Mouse (Mus musculus) testis, postnatal 10 days (tissue): Measurements from ENCODE around the gene Wsb2.
A peak's percentile ranks its signal among the peaks of the same experiment; 100 is the strongest.
"Not testable (repeated sequence)": the region's sequence is repeated elsewhere in the genome, so short reads cannot be mapped to it uniquely, and the experiment has no call there.

Experiments used
- DNase-seq: peaks from one replicate; pipeline ENCODE4 v3.0.0; 2021; ENCODE audit warnings: low spot score

Gene Wsb2

GRCm38 (mm10) chr5:117357129-117357477 is at the start of gene Wsb2:
Gene Wsb2, plus strand, starts transcription at chr5:117357304.
- DNase-seq, result peak; percentile 96

DNA sequence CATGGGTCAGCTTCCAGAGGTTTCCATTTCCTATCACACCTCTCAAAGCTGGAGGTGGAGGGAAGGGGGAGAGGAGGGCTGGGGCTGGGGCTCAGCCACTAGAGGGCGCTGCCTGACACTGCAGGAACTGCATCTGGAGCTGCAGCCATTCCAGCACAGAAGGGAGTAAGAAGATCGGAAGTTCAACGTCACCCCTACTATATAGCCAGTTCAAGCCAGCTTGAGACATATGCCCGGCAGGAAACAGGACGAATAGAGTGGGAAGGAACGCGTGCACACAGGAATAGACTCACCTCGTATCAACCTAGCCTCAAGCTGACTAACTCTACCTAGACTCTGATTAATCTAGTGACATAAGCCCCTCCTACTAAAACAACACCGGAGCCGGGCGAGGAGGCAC is 49.4 kb upstream of the Wsb2 start:
- peak; percentile 92 for DNase-seq

GRCm38 (mm10) chr5:117313420-117313819 is 43.7 kb upstream of the Wsb2 start:
- DNase-seq, result peak; percentile 85

- no peak for DNase-seq
These were observed 43.2 kb upstream of the Wsb2 start for GRCm38 (mm10) chr5:117313909-117314308.

DNA sequence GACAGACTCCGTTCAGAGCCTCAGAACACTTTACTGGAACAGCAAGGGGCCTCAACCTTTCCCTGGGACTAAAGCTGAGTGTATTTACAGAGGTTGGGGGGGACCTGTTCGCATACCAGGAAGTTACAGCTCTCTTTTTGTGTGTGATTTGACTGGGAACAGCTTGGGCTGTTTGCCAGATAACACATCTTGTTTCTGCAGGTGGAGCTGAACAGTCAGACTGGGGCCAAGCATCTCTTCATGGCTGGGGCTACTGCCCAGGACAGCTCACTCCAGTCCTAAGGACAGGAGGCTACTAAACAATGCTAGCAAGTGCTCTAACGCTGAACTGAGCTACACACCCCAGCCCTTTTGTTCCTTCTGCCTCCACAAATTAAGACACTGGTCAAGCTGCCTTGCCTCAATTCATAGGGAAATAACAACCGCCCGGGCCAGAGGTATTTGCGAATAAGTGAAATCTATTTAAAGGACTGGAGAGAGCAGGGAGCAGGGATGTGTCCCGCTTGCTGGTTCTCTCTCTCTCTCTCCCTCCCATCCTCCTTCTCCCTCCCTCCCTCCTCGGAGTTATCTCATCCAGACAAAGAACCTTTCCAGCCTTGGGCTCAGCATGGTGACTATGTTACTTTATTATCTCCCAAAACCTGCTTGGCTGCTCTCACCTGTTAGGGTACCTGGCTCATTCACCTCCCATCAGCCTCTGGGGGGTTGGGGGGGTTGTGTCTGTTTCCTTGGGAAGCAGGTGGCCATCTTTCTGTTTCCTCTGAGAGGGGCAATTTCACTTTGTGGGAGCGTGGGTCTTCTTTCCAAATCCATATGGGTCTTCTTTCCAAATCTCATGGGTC is 42.3 kb upstream of the Wsb2 start:
- no peak for DNase-seq

DNA sequence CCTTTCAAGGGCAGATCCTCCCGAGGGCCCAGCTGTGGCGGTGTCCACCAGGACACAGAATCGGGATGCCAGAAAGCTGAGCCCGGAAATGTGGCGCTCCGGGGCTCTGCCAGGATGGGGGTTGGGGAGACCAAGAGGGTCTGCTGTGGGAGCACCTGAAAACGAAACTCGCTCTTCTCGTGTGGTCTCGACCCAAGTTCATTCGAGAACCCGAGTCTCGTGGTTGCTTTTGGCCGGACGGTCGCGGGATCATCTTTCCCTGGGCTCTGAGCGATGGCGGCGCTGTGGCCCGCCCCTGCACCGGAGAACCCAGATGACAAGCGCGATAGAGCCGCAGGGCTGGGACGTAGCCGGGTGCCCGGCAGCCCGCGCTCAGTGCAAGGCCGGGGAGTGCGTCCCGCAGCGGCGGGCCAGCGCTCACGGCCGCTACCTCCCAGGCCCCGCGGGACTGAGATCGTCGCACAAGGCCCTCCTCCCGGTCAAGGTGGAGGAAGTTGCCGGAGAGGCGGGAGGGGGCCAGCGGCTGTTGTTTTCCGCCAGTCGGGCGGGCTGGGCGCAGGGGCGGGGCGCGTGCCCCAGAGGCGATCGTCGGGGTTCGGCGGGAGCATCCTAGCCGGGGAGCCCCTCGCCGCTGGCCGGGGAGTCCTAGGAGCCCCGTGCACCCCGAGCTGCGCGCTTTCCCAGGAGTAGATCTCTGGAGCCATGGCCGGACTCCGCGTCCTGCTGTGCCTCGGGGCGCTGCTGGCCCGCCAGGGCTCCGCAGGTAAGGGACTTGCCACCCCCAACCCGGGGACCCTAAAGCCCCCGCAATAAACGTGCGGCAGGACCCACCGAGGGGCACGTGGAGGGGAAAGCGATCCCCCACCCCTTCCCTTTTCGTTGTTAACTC is 38.1 kb upstream of the Wsb2 start, which contains the start of gene Vsig10:
Gene Vsig10, plus strand, starts transcription at position 343 of the 889 bp plus-strand sequence.
- DNase-seq, result peak; percentile 79

DNA sequence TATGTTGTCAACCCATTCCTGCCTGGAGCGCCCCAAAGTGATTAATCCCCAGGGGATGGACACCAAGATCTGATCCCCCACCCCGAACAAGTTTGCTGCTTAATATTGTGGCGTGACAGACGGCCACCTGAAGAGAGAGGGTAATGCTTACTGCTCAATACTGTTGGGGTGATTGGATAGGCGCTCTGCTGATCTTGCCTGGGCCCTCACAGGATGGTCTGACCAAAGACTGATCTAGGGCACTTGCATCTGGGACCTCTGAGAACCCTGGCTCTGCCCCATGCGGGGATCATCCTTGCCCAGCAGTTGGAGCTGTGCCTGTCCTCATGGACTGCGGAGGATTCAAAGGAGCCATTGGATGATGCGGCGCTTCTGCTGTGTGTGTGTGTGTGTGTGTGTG is 33.4 kb upstream of the Wsb2 start:
- DNase-seq, result no peak

- no peak for DNase-seq
These were observed 30.7 kb upstream of the Wsb2 start for GRCm38 (mm10) chr5:117326408-117326807.

GRCm38 (mm10) chr5:117330457-117330856 is 26.6 kb upstream of the Wsb2 start:
- DNase-seq, result no peak

DNA sequence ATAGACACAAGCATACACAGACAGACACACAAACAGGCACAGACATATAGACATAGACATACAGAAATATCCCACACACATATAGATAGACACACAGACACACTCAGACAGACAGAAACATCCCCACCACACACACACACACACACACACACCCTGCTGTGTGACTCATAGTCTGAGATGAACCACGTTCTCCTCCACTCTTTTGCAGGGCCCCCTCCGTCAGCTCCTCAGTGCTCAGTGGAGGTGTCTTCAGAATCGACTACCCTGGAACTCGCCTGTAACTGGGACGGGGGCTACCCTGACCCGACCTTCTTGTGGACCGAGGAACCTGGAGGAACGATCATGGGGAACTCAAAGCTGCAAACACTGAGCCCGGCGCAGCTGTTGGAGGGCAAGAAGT is 19.1 kb upstream of the Wsb2 start:
- DNase-seq, result no peak

DNA sequence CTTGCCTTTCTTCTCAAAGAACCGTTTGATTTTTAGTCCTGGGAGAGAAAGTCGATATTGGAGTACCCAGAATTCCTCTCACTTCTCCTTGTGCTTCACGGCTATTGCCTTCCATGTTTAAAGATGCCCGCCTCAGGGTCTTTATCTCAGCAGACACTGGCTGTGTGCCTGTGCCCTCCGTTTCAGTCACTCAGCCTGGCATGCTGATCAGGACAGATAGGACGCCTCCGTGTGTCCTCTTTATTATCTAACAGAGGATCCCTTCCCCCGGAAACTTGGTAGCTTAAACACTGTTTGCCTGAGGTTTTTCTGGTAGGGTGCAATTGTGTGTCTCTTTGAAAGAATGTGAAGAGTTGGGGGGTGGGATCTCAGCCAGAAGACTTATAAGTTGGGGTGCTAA is 18.6 kb upstream of the Wsb2 start:
- no peak for DNase-seq

GRCm38 (mm10) chr5:117340081-117340480 is 17.0 kb upstream of the Wsb2 start:
- DNase-seq, result no peak

- no peak for DNase-seq
These were observed 15.2 kb upstream of the Wsb2 start for GRCm38 (mm10) chr5:117341896-117342295.

DNA sequence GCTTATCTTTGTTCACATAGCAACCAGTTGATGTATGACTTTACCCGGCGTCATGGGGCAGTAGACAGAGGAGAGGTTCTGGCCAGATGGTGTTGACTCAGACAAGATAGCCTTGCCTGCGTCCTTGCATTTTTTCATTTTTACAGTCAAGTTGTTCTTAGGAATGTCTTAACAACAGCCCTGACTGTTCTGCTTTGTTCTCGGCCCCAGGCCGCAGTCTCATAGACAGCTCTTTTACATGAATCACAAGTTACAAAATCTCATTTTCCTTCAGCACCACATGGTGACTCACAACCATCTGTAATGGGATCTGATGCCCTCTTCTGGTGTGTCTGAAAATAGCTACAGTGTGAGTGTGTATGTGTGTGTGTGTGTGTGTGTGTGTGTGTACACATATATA is 12.6 kb upstream of the Wsb2 start:
- not testable (repeated sequence) for DNase-seq

GRCm38 (mm10) chr5:117345432-117345976 is 11.6 kb upstream of the Wsb2 start:
- no peak for DNase-seq

GRCm38 (mm10) chr5:117346281-117346680 is 10.8 kb upstream of the Wsb2 start:
- DNase-seq, result no peak

- DNase-seq, result no peak
These were observed 10.1 kb upstream of the Wsb2 start for GRCm38 (mm10) chr5:117347011-117347410.

- no peak for DNase-seq
These were observed 9.3 kb upstream of the Wsb2 start for GRCm38 (mm10) chr5:117347838-117348237.

- peak; percentile 95 for DNase-seq
These were observed 8.8 kb upstream of the Wsb2 start for GRCm38 (mm10) chr5:117348279-117348678.

DNA sequence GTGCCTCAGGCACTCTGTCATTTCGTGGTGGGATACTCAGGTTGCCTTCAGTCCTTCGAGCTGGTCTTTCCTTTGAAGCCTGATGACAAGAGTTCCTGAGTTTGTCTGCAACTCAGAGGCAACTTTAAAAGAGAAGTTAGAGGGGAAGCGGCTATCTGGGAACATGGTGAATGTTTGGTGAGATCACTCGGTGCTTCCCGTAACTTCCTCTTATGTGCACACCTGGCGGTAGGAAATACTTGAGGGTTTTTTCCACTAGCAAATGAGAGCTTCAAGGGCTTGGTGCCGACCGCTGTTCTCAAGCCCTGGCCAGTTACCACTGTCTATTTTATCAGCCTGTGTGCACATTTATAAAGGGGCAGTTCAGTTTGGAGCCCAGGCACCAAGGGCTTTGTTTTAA is 3.0 kb upstream of the Wsb2 start:
- no peak for DNase-seq

DNA sequence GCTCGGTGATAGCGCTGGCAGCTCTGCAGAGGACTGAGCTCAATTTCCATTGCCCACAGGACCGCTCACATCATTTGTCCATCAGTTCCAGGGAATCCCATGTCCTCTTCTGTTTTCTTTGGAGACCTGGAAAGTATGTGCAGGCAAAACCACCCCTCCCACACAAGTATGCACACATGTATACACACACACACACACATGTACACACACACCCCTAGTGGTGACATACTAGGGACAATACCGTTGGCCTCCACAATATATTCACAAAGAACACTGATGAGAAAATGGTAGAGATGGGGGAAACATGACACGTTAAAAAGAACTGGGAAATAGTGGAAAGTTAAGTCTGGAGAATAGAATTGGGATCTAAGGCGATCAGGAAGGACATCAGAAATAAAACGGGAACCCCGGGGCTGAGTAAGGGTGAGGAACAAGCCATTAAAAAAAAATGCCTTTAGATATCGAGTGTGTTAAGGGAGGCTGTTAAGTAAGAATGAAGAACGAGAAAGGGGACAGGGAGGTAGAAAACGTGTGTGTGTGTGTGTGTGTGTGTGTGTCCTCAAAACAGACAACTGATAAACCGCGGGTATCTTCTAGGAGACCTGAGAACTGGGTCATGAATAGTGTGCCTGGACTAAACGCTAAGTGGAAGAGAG is 1.3 kb upstream of the Wsb2 start:
- DNase-seq, result no peak
